Mouse (Mus musculus) embryonic stem cell, embryonic (primary cell): ENCODE results near the gene Ablim1.

ENCODE experiments used
- CTCF ChIA-PET, 4 experiments: fragments of 300-600 bp in 2 of 4; fragments of 350-600 bp in 2 of 4; sonication (Branson Sonifier 250); formaldehyde crosslinking; loops; one replicate each; lab custom pipeline; 2022; ENCODE audit warnings: inconsistent platforms in 2 of 4; lab: Charles Lee
- POLR2A ChIA-PET, 4 experiments: fragments of 300-600 bp in 2 of 4; fragments of 350-600 bp in 2 of 4; sonication (Branson Sonifier 250); formaldehyde crosslinking; loops; one replicate each; lab custom pipeline; 2022; ENCODE audit warnings: antibody characterized with exemption in 4 of 4, inconsistent platforms in 1 of 4; lab: Charles Lee

Ablim1 gene

GRCm38 (mm10) chr19:57175077-57175476, 139.6 kb downstream of the Ablim1 start:
- ChIA-PET POLR2A (no interaction called here), CTCF (no interaction called here)

DNA sequence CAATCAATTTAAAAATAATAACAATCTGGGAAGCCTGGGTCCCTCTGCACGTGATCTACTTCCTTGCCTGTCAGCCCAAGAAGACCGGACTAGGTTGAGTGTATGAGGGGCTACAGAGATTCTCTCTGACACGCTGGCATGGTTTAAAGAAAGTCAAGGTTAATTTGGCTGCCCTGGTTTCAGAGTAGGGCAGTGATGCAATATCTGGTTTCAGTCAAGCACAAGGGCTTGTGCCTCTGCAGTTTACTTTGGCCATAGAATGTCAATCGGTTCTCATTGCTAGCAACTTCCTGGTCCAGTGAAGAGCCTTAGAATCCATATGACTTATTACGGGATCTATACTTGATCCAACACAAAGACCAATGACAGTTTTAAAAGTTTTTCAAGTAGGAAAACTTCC, 140.2 kb downstream of the Ablim1 start:
- ChIA-PET POLR2A (no interaction called here), CTCF (no interaction called here)

- ChIA-PET CTCF (no interaction called here), POLR2A (interaction anchor here in 1 of 4 experiments (1.3 kb wide), 1 partner anchor 26 kb away, joined by 3 read pairs; no protein-coding TSS in a partner anchor)
Measured at GRCm38 (mm10) chr19:57174045-57174444, 140.7 kb downstream of the Ablim1 start.

DNA sequence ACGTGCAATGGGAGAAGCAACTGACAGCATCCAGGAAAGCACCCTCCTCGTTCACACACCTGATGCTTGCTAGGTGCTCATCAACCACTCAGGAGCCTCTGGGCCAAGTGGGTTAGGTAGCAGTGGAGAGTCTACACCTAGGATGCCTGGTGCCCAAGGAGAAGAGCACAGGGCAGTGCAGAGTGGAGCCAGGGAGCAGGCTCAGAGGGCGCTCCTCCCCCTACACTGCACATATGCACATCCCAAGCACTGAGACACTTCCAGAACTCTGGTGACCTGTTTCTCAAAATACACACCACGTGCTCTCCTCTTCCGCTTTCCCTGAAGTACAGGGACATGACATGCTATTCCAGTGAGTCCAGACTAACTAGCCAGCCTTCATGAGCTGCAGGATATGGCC, 142.4 kb downstream of the Ablim1 start:
- POLR2A ChIA-PET, result interaction anchor here in 1 of 4 experiments (1.2 kb wide), 1 partner anchor 13 kb away, joined by 3 read pairs; no protein-coding TSS in a partner anchor
- CTCF ChIA-PET, result no interaction called here

- ChIA-PET POLR2A (interaction anchor here in 1 of 4 experiments (1.2 kb wide), 1 partner anchor 12 kb away, joined by 3 read pairs; no protein-coding TSS in a partner anchor), CTCF (no interaction called here)
Measured at GRCm38 (mm10) chr19:57170880-57171279, 143.8 kb downstream of the Ablim1 start.

- CTCF ChIA-PET, result interaction anchor here in 1 of 4 experiments (0.8 kb wide), 2 partner anchors 15 to 19 kb away, joined by 3 read pairs; no protein-coding TSS in a partner anchor
Measured at GRCm38 (mm10) chr19:57169485-57169884, 145.2 kb downstream of the Ablim1 start.

GRCm38 (mm10) chr19:57167721-57168120, 147.0 kb downstream of the Ablim1 start:
- CTCF ChIA-PET, result interaction anchor here in 2 of 4 experiments (0.6 to 1.1 kb wide), 3 partner anchors 17 to 710 kb away, joined by 3 to 5 read pairs (median 3); no protein-coding TSS in a partner anchor
- POLR2A ChIA-PET, result no interaction called here

More at GRCm38 (mm10) chr19:57169485-57169884, 145.2 kb downstream of the Ablim1 start:
- POLR2A ChIA-PET, result no interaction called here

- CTCF ChIA-PET, result interaction anchor here in 3 of 4 experiments (0.8 to 1.4 kb wide), 4 partner anchors 13 to 164 kb away, joined by 3 to 4 read pairs (median 4); no protein-coding TSS in a partner anchor
Measured at GRCm38 (mm10) chr19:57164882-57165281, 149.8 kb downstream of the Ablim1 start.

GRCm38 (mm10) chr19:57163315-57163714, 151.4 kb downstream of the Ablim1 start:
- POLR2A ChIA-PET, result no interaction called here
- CTCF ChIA-PET, result interaction anchor here in 3 of 4 experiments (0.6 to 1.8 kb wide), 6 partner anchors 10 to 153 kb away, joined by 3 to 4 read pairs (median 3); no protein-coding TSS in a partner anchor

More at GRCm38 (mm10) chr19:57164882-57165281, 149.8 kb downstream of the Ablim1 start:
- POLR2A ChIA-PET, result interaction anchor here in 1 of 4 experiments (0.7 kb wide), 1 partner anchor 32 kb away, joined by 3 read pairs; no protein-coding TSS in a partner anchor

DNA sequence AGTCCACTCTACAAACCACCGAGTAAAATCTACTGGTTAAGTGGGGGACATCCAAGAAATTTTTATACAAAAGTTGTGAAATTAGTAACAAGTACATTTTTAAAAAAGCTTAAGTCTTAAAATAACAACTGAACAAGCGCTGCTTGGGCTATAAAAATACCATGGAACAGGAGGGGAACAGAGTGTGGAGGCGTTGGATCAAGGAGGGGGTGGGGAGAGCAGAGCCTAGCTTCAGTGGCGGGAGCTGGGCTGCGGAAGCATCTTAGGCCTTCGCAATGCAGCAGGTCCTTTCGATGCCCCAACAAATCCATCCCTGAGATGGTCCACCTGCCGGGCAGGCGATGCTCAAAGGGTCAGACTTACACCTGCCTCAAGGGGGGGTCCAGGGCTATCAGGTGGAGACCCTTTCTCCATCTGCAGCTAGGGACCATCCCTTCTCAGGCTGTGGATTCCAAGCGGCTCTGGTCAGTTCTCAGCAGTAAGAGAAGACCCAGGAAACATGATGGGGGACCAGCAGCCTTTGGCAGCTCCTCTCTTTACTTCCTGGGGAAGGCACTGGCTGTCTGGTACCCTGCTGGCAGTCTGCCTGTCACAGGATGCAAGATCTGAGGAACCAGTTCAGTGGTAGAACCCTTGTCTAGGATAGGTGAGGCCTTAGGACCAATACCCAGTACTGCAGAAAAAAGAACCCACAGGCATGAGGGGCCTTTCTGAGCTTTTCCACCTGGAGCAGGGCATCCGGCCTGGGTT, 152.6 kb downstream of the Ablim1 start:
- POLR2A ChIA-PET, result interaction anchor here in 1 of 4 experiments (0.7 kb wide), 1 partner anchor 9 kb away, joined by 3 read pairs; no protein-coding TSS in a partner anchor
- CTCF ChIA-PET, result interaction anchor here (0.5 to 4.2 kb wide), 21 partner anchors 8 to 287 kb away, joined by 3 to 18 read pairs (median 3); partner anchors contain the start of gene Afap1l2 (in 1 of the 4)

DNA sequence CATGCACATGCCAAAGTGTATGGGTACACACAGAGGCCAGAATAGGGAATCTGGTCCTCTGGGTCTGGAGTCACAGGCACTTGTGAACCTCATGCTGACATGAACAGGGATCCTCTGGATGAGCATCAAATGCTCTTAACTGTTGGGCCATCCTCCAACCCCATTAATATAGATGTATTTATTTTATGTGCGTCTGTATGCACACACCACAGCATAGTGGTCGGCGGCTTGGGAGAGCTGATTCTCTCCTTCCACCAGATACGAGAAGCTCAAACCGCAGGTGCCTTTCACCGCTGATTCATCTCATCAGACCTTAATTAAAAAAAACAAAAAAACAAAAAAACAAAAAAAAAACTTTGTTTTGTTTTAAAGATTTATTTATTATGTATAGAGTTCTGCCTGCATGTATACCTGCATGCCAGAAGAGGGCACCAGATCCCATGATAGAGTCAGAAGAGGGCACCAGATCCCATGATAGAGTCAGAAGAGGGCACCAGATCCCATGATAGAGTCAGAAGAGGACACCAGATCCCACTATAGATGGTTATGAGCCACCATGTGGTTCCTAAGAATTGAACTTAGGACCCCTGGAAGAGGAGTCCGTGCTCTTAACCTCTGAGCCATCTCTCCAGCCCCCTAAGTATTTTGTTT, 153.6 kb downstream of the Ablim1 start:
- CTCF ChIA-PET, result interaction anchor here (0.5 to 4.2 kb wide), 25 partner anchors 9 to 297 kb away, joined by 3 to 18 read pairs (median 3); partner anchors contain the start of gene Afap1l2 (in 1 of the 4)
- POLR2A ChIA-PET, result interaction anchor here in 2 of 4 experiments (0.7 to 1.0 kb wide), 2 partner anchors 8 to 165 kb away, joined by 3 read pairs; no protein-coding TSS in a partner anchor

DNA sequence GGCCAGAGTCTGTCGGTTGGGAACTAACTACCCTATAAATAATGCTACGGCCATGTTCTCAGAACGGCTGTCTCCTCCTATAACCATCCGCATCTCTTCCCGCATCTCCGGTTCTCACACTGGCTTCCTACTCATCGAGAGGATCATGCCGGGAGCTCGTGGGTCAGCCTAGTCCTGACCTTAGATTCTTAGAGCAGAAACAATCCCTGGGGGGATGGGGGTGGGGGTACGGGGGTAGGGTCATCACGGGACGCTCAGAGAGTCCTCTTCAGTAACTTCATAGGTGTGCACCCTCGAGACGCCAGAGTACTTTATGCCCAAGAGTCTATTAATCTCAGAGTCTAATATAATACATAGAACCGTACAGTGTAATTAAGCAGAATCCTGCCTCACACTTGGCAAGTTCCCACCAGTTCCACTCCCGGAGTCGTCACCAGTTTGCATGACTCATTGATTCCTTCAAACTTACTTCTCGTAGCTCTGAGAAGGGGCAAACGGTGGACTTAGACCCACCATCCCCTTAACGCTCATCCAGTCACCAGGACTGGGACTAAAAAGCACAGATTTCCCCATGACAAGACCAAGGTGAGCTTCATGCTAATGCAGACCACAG, 156.9 kb downstream of the Ablim1 start:
- ChIA-PET POLR2A (no interaction called here), CTCF (interaction anchor here in 2 of 4 experiments (2.4 to 2.5 kb wide), 2 partner anchors 171 kb away, joined by 8 read pairs; no protein-coding TSS in a partner anchor)

GRCm38 (mm10) chr19:57155121-57155884, 159.4 kb downstream of the Ablim1 start:
- CTCF ChIA-PET, result interaction anchor here in 1 of 4 experiments (0.6 kb wide), 1 partner anchor 146 kb away, joined by 3 read pairs; no protein-coding TSS in a partner anchor
- POLR2A ChIA-PET, result interaction anchor here in 2 of 4 experiments (0.5 to 0.6 kb wide), 2 partner anchors 13 to 202 kb away, joined by 3 read pairs; no protein-coding TSS in a partner anchor

DNA sequence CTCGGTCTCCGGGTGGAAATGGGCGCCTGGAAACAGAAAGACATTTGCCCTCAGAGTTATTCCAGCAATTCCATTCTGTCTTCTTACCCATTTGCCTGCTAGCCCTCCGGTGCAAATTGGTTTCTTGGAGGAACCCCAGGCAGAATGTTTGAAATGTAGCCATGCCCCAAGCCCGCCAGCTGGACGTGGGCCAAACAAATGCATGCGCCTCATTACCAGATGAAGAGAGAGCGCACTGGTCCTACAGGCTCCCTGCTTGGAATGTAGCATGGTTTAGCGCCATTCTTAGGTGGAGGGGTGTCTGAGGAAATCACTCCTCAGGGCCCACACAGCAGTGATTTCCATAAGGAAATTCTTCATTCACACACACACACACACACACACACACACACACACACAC, 162.4 kb downstream of the Ablim1 start:
- ChIA-PET POLR2A (interaction anchor here in 2 of 4 experiments (0.7 to 2.8 kb wide), 3 partner anchors 11 to 1639 kb away, joined by 3 to 9 read pairs (median 4); no protein-coding TSS in a partner anchor), CTCF (interaction anchor here in 2 of 4 experiments (0.6 to 0.9 kb wide), 3 partner anchors 10 to 174 kb away, joined by 3 to 5 read pairs (median 3); no protein-coding TSS in a partner anchor)

DNA sequence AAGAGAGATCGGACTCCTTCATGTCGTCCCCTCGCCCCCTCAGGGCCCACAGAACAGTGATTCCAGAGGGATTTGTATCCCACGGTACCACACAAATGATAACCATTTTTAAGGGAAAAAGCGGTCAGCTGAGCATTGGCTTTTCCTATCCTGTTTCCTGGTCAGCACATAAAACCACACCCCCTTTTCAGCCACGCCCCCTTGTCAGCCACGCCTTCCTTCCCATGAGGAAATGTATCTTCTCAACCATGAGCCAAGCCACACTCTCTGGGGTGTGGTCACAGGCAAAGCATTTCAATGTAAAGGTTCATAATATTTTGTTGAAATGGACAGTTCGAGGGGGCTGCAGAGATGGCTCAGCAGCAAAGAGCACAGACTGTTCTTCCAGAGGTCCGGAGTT, 163.2 kb downstream of the Ablim1 start:
- ChIA-PET POLR2A (interaction anchor here in 1 of 4 experiments (0.6 to 2.8 kb wide), 2 partner anchors 10 to 1305 kb away, joined by 3 to 9 read pairs; no protein-coding TSS in a partner anchor), CTCF (interaction anchor here in 2 of 4 experiments (1.2 to 2.7 kb wide), 2 partner anchors 11 to 163 kb away, joined by 3 to 16 read pairs; partner anchors contain the start of gene Ablim1 (in 1 of the 2))

DNA sequence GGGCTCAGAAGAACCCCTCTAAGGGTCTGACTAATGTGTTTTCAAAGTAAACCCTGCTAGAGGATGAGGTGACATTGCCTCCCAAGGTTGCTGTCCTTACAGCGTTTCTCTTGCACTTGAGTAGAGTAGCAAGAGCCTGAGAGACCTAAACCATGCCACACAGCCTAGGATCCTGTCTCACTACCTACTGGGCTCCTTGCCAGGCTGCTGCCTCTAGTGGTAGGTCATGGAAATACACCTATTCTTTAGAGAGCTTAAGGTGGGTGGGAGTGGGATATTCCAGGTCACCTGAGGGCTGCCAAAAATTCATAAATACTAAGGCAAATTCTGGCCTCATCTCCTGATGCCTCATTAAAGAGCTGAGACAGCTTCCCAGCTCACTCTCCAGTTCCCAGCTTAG, 164.4 kb downstream of the Ablim1 start:
- CTCF ChIA-PET, result interaction anchor here (0.5 to 2.7 kb wide), 42 partner anchors 8 to 693 kb away, joined by 3 to 18 read pairs (median 3); partner anchors contain the start of gene Ablim1 (in 1 of the 4)
- POLR2A ChIA-PET, result interaction anchor here in 2 of 4 experiments (0.7 to 2.8 kb wide), 3 partner anchors 9 to 114 kb away, joined by 3 to 9 read pairs (median 3); no protein-coding TSS in a partner anchor

GRCm38 (mm10) chr19:57147746-57148145, 167.0 kb downstream of the Ablim1 start:
- ChIA-PET POLR2A (interaction anchor here in 2 of 4 experiments (1.4 to 2.1 kb wide), 3 partner anchors 32 to 213 kb away, joined by 4 to 6 read pairs (median 4); partner anchors contain the start of gene Fam160b1 (in 1 of the 2)), CTCF (interaction anchor here in 3 of 4 experiments (0.6 to 1.4 kb wide), 4 partner anchors 10 to 1570 kb away, joined by 3 to 6 read pairs (median 3); no protein-coding TSS in a partner anchor)
